Mouse (Mus musculus): ENCODE measurements at regions not wholly inside any gene's neighbourhood (a gene's known extent, or its start where the extent isn't known, plus 50 kb on each side); places are given as distances from the start of the nearest gene placed in this dataset.

GRCm38 (mm10) chr4:153542631-153543031 lies 60.0 kb upstream of the Ajap1 start:
- no peak for DNase-seq
- intact Hi-C loops (cut with DNase I), result no loop called here

- no peak for DNase-seq
- intact Hi-C loops (cut with DNase I), result no loop called here
Measured at GRCm38 (mm10) chr4:153543900-153544648, 61.5 kb upstream of the Ajap1 start.

DNA sequence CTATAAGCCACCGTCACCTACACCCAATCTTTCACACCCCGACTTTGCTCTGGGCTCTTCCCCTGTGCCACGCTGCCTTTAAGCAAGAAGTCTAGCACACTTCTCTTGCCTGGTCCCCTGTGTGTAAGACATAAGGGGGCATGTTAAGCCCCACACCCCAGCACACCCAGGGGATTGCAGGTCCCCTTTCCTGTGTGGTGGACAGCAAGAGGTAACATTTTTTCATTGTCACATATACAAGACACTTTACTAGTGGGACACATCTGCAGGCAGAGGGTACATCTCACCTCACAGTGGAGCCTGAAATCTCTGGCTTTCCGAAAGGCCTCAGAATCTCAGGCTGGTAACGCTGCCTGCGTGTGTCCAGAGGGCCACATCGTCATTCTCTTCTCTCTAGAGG lies 64.1 kb upstream of the Ajap1 start:
- DNase-seq, result no peak

DNA sequence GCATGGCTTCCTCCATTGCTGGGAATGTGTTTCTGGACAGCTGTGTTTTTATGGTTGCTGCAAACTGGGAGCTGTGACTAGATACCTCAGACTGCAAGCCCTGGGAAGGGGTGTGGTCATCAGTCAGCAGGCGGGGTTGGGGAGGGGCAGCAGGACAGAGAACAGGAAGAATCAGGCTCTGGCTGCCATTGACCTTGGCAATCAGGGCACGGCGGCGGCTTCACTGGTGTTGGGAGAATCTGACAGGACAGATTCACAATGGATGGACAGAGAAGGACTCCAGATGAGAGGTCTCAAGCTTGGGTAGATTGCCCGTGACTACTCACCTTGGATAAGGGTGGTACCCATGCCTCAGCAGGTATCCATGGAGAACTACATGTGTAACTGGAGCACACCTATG lies 64.5 kb upstream of the Ajap1 start:
- intact Hi-C loops (cut with DNase I), result no loop called here

More for the DNA sequence above, 64.1 kb upstream of the Ajap1 start:
- intact Hi-C loops (cut with DNase I), result no loop called here

DNA sequence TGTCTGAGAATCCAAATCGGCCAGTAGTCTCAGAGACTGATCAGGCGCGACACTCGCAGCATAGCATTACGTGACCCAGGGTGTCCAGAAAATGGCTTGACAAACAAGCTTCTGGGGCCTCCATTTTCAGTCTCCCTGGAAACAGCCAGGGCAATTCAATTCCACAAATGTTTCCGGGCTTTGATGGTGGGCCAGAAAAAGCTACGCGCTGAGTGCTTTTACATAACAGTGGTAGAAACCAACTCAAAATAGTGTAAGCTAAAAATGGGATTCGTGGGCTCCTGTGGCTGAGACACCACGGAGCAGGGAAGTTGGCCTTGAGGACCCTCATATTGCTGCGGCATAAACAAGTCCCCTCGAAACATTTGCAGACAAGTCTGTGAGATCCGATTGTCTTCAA lies 65.3 kb upstream of the Ajap1 start:
- no peak for DNase-seq
- intact Hi-C loops (cut with DNase I), result no loop called here

More for the DNA sequence above, 64.5 kb upstream of the Ajap1 start:
- DNase-seq, result no peak

DNA sequence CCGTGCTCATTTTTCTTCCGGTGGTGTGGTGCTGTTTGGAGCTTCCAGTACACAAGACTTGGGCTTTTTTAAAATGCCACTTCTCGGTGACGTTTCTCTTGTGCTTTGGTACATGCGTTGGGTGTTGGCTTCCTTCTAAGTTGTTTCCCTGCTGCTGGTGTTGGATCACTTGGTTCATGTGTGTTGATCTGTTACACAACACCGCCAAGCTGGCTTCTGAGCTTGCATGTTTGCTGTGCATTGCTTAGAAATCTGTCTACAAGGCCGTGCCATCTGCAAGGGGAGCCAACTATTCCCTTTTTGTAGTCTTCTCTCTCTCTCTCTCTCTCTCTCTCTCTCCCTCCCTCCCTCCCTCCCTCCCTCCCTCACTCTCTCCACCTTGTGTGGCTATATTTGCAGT lies 68.7 kb upstream of the Ajap1 start:
- no peak for DNase-seq
- intact Hi-C loops (cut with DNase I), result no loop called here

- DNase-seq, result no peak
Measured at GRCm38 (mm10) chr4:153552483-153552882, 69.9 kb upstream of the Ajap1 start.

DNA sequence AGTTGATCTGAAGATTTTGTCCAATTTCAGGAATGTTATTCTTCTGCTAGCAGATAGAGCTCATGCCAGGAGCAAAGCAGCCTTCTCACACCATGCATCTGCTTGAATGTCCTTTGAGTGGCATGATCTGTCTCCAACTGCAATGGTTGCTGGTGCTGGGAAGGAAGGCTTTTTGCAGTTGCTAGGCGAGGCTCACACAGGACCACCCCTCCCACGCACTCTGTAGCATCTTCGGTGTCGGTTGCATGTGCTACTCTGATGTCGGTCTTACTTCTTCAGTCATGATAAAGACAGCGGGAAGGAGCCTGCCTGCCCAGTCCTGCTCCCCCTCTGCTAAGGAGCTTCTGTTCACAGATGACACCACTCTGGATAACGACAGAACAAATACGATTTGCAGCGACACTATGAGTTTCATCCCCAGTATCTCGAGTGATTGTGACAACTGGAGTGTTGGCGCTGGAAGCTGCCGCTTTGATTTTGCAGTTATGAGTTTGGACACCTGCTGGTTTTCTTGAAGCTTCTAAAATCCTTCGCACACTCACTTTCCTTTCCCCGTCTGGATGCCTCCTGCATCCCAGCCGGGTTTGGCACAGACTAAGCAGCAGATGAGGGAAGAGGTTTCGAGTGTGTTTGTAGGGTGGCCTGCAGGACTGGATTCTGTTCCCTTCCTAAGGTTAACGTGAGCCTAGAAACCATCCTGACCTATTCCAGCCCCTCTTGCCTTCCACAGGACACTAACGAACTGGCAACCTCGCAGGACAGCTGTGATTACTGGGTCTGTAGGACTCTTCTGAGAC lies 75.4 kb upstream of the Ajap1 start:
- DNase-seq, result no peak
- intact Hi-C loops (cut with DNase I), result no loop called here

More at GRCm38 (mm10) chr4:153552483-153552882, 69.9 kb upstream of the Ajap1 start:
- intact Hi-C loops (cut with DNase I), result no loop called here

- intact Hi-C loops (cut with DNase I), result no loop called here
- no peak for DNase-seq
Measured at GRCm38 (mm10) chr4:153559568-153559967, 77.0 kb upstream of the Ajap1 start.

DNA sequence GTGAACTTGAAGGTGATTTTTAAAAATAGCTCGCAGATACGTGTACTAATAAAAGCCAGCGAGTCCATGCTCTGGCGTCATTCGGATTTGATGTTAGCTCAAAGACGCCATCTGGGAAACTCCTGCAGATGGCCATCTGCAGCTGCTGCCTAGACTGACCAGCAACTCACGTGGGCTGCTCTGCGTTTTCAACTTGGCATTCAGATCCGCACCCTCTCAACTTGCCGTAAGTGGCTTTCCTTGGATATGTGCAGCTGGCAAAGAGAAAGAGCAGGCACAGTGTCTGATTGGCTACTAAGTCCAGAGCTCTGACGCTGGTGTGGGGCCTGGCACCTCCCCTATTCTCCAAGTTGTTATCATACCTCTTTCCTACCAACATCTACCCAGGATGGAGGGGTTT lies 77.6 kb upstream of the Ajap1 start:
- no peak for DNase-seq
- intact Hi-C loops (cut with DNase I), result no loop called here

- intact Hi-C loops (cut with DNase I), result no loop called here
- DNase-seq, result no peak
Measured at GRCm38 (mm10) chr4:153560956-153561355, 78.3 kb upstream of the Ajap1 start.

GRCm38 (mm10) chr4:153561991-153562390 lies 79.4 kb upstream of the Ajap1 start:
- DNase-seq, result no peak
- intact Hi-C loops (cut with DNase I), result no loop called here

DNA sequence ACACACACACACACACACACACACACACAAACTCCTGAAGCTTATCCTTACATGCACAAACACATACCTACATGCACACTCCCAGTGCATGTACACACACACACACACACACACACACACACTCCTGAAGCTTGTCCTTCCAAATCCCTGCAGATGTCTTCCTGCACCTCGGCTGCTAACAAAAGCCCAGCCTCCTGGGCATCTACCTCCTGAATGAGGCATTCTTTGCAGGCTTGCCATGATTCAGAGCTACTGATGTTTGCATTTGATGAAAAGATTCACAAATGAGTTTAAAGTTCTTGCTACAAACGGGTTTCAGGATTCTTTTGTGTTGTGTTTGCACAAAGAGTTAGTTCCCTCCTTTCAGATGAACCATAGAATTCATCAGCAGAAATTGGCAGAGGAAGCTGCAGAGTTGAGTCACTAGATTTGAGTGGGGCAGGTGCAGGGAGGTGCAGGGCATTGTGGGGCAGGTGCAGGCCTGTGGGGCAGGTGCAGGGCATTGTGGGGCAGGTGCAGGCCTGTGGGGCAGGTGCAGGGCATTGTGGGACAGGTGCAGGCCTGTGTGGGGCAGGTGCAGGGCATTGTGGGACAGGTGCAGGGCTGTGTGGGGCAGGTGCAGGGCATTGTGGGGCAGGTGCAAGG lies 84.8 kb upstream of the Ajap1 start:
- intact Hi-C loops (cut with DNase I), result no loop called here
- DNase-seq, result no peak

DNA sequence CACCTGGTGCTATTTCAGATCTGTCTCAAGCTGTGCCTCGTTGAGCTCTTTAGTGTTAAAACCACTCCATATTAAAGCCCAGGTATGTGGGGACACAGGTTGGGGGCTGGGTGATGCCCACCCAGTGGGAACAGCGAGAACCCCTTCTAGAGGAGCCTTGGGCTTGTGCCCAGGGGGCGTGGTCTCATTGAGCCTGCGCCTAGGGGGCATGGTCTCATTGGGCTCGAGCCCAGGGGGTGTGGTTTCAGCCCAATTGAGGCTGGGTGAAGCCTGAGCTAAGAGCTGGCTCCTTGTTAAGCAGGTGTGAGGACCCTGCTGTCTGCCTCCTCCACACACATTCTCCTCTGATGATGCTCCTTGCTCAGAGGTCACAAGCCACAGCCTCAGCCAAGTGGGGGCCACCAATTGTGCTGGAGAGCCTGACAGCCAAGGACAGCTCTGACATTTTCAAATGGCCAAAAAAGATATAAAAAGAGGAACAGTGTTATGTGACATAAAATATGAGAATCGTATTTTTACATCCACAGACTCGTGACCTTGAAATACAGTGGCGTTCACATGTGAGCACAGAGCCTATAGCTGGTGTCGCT lies 90.7 kb upstream of the Ajap1 start:
- DNase-seq, result no peak
- intact Hi-C loops (cut with DNase I), result no loop called here

- intact Hi-C loops (cut with DNase I), result no loop called here
- no peak for DNase-seq
Measured at GRCm38 (mm10) chr4:153593291-153593690, 110.7 kb upstream of the Ajap1 start.

DNA sequence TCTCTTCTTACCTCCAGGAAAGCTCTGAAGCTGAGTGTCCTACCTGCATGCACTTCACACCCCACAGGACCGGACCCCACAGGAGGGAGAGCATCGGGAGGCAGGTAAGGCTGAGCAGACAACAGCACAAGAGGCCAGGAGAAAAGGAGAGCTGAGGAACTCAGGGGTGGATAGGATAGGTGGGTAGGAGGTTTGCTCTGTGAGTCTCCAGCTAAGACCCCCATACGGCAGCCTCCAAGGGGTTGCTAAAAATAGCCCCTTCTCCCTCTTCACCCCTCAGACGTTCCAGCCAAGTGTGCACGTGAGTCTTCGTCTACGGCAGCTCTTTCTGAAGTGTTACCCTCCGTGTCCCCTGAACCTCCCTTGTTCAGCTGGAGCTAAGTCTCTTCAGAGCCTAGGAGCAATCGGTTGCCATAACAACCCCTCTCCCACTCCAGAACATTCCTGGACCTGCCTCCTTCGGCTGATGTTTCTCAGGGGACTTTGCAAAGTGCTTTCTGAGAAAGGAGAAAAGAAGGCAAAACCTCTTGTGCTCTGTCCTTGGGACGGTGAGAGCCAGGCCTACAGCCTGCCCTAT lies 117.3 kb upstream of the Ajap1 start:
- DNase-seq, result no peak
- intact Hi-C loops (cut with DNase I), result loop anchor here (5.0 kb wide), 1 partner anchor 47 kb away; no protein-coding TSS in a partner anchor

DNA sequence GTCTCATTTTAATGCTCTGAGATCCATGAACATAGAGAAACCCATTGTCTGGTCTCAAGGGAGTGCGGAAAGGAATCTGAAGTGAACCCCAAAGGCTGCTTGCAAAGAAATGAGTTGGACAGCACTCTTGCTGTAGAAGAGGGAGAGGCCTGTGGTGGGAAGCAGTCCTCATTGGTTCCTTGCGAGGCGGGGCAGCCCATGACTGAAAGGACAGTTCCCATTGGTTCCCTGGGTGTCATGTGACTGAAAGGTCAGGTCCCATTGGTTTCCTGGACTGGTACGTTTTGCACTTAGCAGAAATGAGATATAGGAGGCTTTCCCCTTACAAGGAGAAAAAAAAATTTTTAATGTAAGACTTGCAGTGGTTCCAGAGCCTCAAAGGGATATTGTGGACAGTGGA lies 119.9 kb upstream of the Ajap1 start:
- intact Hi-C loops (cut with DNase I), result no loop called here
- DNase-seq, result no peak

DNA sequence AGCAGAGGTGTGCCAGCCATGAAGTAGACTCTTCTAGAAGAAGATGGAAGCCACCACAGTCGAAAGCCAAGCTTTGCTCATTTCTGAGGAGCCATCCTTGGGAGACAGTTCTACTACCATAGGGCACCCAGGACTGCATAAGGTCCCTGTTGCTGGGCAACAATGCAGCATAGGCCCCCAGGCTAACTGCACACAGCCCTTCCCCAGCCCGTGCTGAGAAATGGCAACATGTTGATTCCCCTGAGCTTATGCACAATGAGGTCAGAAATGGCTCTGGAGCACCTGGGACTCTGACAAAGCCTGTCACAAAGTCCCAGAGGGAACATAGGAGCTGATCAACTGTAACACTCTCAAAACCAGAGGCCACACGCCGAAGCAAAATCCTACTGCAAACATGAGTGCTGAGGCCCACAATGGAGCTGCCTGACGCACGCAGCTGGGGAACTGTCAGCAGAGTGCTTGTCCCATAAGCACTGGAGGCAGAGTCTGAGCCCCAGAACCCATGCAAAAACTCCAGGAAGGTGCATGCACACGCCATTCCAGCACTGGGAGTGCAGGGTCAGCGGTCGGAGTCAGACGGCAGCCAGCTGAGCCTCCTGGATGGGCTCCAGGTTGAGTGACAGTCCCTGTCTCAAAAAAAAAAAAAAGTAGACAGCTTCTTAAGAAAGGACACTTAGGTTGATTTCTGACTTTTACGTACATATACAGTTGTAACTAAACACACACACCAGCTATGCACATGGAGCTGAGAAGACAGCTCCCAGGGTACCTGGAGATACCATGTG lies 120.6 kb upstream of the Ajap1 start:
- DNase-seq, result no peak
- intact Hi-C loops (cut with DNase I), result no loop called here

DNA sequence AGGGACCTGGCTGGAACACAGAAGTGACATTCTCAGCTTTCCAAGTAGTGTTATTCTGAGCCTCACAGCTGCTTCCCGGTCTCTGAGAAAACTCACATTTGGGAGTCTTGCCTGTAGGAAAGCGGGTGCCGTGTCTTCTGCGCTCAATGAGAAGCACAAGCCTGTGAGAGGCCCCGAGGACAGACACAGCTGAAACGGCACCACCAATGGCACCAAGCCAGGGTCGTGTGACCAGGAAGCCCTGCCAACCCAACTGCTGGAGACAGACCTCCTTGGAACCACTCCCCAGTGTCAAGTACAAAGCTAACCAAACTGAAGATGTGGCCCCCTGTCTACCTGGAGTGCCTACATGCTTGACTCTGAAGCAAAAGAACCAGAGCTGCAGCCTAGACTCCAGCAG lies 121.3 kb upstream of the Ajap1 start:
- intact Hi-C loops (cut with DNase I), result no loop called here
- peak; percentile 35 to 37 for DNase-seq
